Mouse (Mus musculus) liver, postnatal 0 days (tissue): Measurements from ENCODE around the gene Actr3. TPM values are rescaled to one million over a fixed set of nuclear protein-coding genes. Genes with fewer than 3 reads are reported as not detected.
A peak's percentile ranks its signal among the peaks of the same experiment; 100 is the strongest.

Source experiments
- ATAC-seq: fragments of 200-750 bp; cut with Nextera tagmentation; 2 replicates; pipeline ENCODE4 v1.8.0; 2017; ENCODE audit warnings: mild to moderate bottlenecking, moderate library complexity
- DNase-seq: peaks from one replicate; pipeline ENCODE4 v3.0.0-alpha.2; 2016
- H3K27ac ChIP-seq: fragments of 300-500 bp; sonication (generic); 2 replicates; pipeline ENCODE4 v1.5.1; 2014; ENCODE audit warnings: antibody characterized with exemption, moderate library complexity, mild to moderate bottlenecking, low read depth
- H3K27me3 ChIP-seq: fragments of 300-500 bp; sonication (generic); 2 replicates; pipeline ENCODE4 v1.6.1; 2014; ENCODE audit warnings: low read length, control low read depth, mixed read lengths; ENCODE audit not compliant: insufficient read depth
- H3K36me3 ChIP-seq: fragments of 300-500 bp; sonication (generic); replicated peaks from 2 replicates; pipeline ENCODE4 v1.6.1; 2014; ENCODE audit warnings: mild to moderate bottlenecking, control low read depth, low read length, moderate library complexity, mixed read lengths; ENCODE audit not compliant: insufficient read depth
- H3K4me1 ChIP-seq: fragments of 300-500 bp; sonication (generic); 2 replicates; pipeline ENCODE4 v1.6.1; 2014; ENCODE audit warnings: antibody characterized with exemption, mild to moderate bottlenecking, control low read depth; ENCODE audit not compliant: insufficient read depth
- H3K4me2 ChIP-seq: fragments of 300-500 bp; sonication (generic); 2 replicates; pipeline ENCODE4 v1.6.1; 2014; ENCODE audit warnings: low read depth, mild to moderate bottlenecking, low read length, moderate library complexity, mixed read lengths
- H3K4me3 ChIP-seq: fragments of 300-500 bp; sonication (generic); 2 replicates; pipeline ENCODE4 v1.5.1; 2014; ENCODE audit warnings: low read depth, low read length
- H3K9ac ChIP-seq: fragments of 300-500 bp; sonication (generic); replicated peaks from 2 replicates; pipeline ENCODE4 v1.6.1; 2014; ENCODE audit warnings: mild to moderate bottlenecking, moderate library complexity
- H3K9me3 ChIP-seq: fragments of 300-500 bp; sonication (generic); 2 replicates; pipeline ENCODE4 v1.6.1; 2016; ENCODE audit warnings: mild to moderate bottlenecking, control low read depth, low read length, mixed read lengths
- CTCF ChIP-seq: sonication (generic); IDR thresholded peaks from 2 replicates; pipeline ENCODE4 v1.5.1; 2016; ENCODE audit warnings: antibody characterized with exemption, low read depth
- EP300 ChIP-seq: IDR thresholded peaks from 2 replicates; pipeline ENCODE4 v1.6.1; 2016; ENCODE audit warnings: antibody characterized with exemption, low read depth, mild to moderate bottlenecking
- WGBS: fragments of 180-500 bp; shearing (Covaris S2); extraction: QIAGEN DNeasy Blood & Tissue Kit; methylation state at CpG from one replicate; pipeline ENCODE4 v1.1.7; 2014; ENCODE audit not compliant: insufficient replicate concordance; 5-methylcytosine and 5-hydroxymethylcytosine counted together
- polyA plus RNA-seq: library from polyadenylated mRNA; unstranded; fragments of >200 nt; fragmentation: Nextera tagmentation; extraction: Ambion mirVana; gene quantifications from 2 replicates; pipeline ENCODE4 v1.2.1, GENCODE M21; 2015

The Actr3 gene
- polyA plus RNA-seq = 116 and 129 TPM in 2 replicates

GRCm38 (mm10) chr1:125435369-125436135 lies at the start of gene Actr3:
TSS of gene Actr3 (minus strand) at chr1:125435727.
- Histone ChIP-seq H3K27ac (peak within 1 kb of the TSS; percentile 99), H3K36me3 (no peaks in the 10 kb centered on the region), H3K9ac (peak within 1 kb of the TSS; percentile 95), H3K9me3 (no peaks in the 10 kb centered on the region), H3K27me3 (no peaks in the 10 kb centered on the region), H3K4me1 (peaks cover 35% of the 10 kb centered on the region), H3K4me2 (peak within 1 kb of the TSS; percentile 82), H3K4me3 (peak within 1 kb of the TSS; percentile 97)
- under 1% methylated on average over 48 of the region's 59 CpGs for WGBS
- DNase-seq (peak; percentile 99), ATAC-seq (peak; percentile 94)
- TF ChIP-seq EP300 (peak; percentile 56; the same call in 1 of the 2 replicates), CTCF (no peak)

- peak overlapping the region; percentile 62; the same call in 1 of the 2 replicates for H3K27ac ChIP-seq
- DNase-seq (peak; percentile 28), ATAC-seq (peak; percentile 78)
- no peak overlapping the region for H3K4me3 ChIP-seq
- no peaks in the 10 kb centered on the region for H3K36me3 ChIP-seq
- H3K9me3 ChIP-seq = no peaks in the 10 kb centered on the region
- no peak overlapping the region for H3K4me2 ChIP-seq
- H3K27me3 ChIP-seq = no peaks in the 10 kb centered on the region
- TF ChIP-seq EP300 = no peak
- no peak for TF ChIP-seq CTCF
- WGBS = 63% methylated on average over 10 of the region's 10 CpGs
- no peak overlapping the region for H3K9ac ChIP-seq
- no peaks in the 10 kb centered on the region for H3K4me1 ChIP-seq
Observed at GRCm38 (mm10) chr1:125482459-125483287, 47.1 kb upstream of the Actr3 start.

- Histone ChIP-seq H3K36me3 (no peaks in the 10 kb centered on the region), H3K27ac (peak overlapping the region; percentile 62)
Observed at GRCm38 (mm10) chr1:125481842-125482241, 46.3 kb upstream of the Actr3 start.

GRCm38 (mm10) chr1:125478588-125478987 lies 43.1 kb upstream of the Actr3 start:
- Histone ChIP-seq H3K27ac (no peak overlapping the region), H3K9me3 (no peaks in the 10 kb centered on the region), H3K4me3 (no peak overlapping the region), H3K27me3 (no peaks in the 10 kb centered on the region), H3K9ac (no peak overlapping the region), H3K4me1 (no peaks in the 10 kb centered on the region), H3K4me2 (no peak overlapping the region), H3K36me3 (no peaks in the 10 kb centered on the region)
- no peak for DNase-seq
- TF ChIP-seq EP300 (no peak), CTCF (no peak)
- 66% methylated on average over 6 of the region's 6 CpGs for WGBS
- no peak for ATAC-seq

More at GRCm38 (mm10) chr1:125481842-125482241, 46.3 kb upstream of the Actr3 start:
- peak; percentile 96 for ATAC-seq
- H3K9me3 ChIP-seq = no peaks in the 10 kb centered on the region
- H3K4me2 ChIP-seq = no peak overlapping the region
- no peaks in the 10 kb centered on the region for H3K27me3 ChIP-seq
- no peak overlapping the region for H3K4me3 ChIP-seq
- no peak for DNase-seq
- no peaks in the 10 kb centered on the region for H3K4me1 ChIP-seq
- H3K9ac ChIP-seq = no peak overlapping the region
- no peak for TF ChIP-seq CTCF
- TF ChIP-seq EP300 = no peak

GRCm38 (mm10) chr1:125475961-125476682 lies 40.6 kb upstream of the Actr3 start:
- ATAC-seq (no peak), DNase-seq (no peak)
- no peak overlapping the region for H3K4me3 ChIP-seq
- no peak overlapping the region for H3K4me2 ChIP-seq
- H3K4me1 ChIP-seq = peaks cover 3% of the 10 kb centered on the region; the same call in 1 of the 2 replicates
- no peaks in the 10 kb centered on the region for H3K27me3 ChIP-seq
- no peak overlapping the region for H3K27ac ChIP-seq
- TF ChIP-seq CTCF (no peak), EP300 (no peak)
- no peaks in the 10 kb centered on the region for H3K9me3 ChIP-seq
- H3K36me3 ChIP-seq = no peaks in the 10 kb centered on the region
- H3K9ac ChIP-seq = no peak overlapping the region
- WGBS = 37% methylated on average over 6 of the region's 6 CpGs

GRCm38 (mm10) chr1:125473866-125474265 lies 38.3 kb upstream of the Actr3 start:
- Histone ChIP-seq H3K9me3 (no peaks in the 10 kb centered on the region), H3K27ac (no peak overlapping the region), H3K4me1 (peaks cover 3% of the 10 kb centered on the region; the same call in 1 of the 2 replicates), H3K36me3 (no peaks in the 10 kb centered on the region), H3K9ac (no peak overlapping the region), H3K27me3 (no peaks in the 10 kb centered on the region), H3K4me3 (no peak overlapping the region), H3K4me2 (no peak overlapping the region)
- no peak for DNase-seq
- 67% methylated on average over 3 of the region's 3 CpGs for WGBS
- ATAC-seq = no peak
- no peak for TF ChIP-seq CTCF
- no peak for TF ChIP-seq EP300
